Mouse (Mus musculus): Measurements from ENCODE around the gene Tle2.

Tle2 gene

GRCm38 (mm10) chr10:81575208-81575631 lies 859 bp downstream of the Tle2 start:
- under 1% methylated on average over 29 of the region's 30 CpGs for WGBS

- 7% methylated on average over 6 of the region's 6 CpGs for WGBS
Measured at GRCm38 (mm10) chr10:81575695-81576094, 1.3 kb downstream of the Tle2 start.

- 59% methylated on average over 4 of the region's 4 CpGs for WGBS
Measured at GRCm38 (mm10) chr10:81579967-81580366, 5.6 kb downstream of the Tle2 start.

- WGBS, result 68% methylated on average over 25 of the region's 25 CpGs
Measured at GRCm38 (mm10) chr10:81580441-81581070, 6.2 kb downstream of the Tle2 start.

- 79% methylated on average over 6 of the region's 6 CpGs for WGBS
Measured at GRCm38 (mm10) chr10:81583347-81583746, 9.0 kb downstream of the Tle2 start.

GRCm38 (mm10) chr10:81588739-81589138 lies 14.4 kb downstream of the Tle2 start:
- whole genome bisulfite sequencing, result 85% methylated on average over 7 of the region's 7 CpGs

- 67% methylated on average over 9 of the region's 9 CpGs for WGBS
Measured at GRCm38 (mm10) chr10:81591846-81592245, 17.5 kb downstream of the Tle2 start.

GRCm38 (mm10) chr10:81592631-81593030 lies 18.3 kb downstream of the Tle2 start:
- 83% methylated on average over 7 of the region's 7 CpGs for WGBS

GRCm38 (mm10) chr10:81593223-81593622 lies 18.9 kb downstream of the Tle2 start:
- 80% methylated on average over 4 of the region's 4 CpGs for WGBS

GRCm38 (mm10) chr10:81593935-81594334 lies 19.6 kb downstream of the Tle2 start:
- 80% methylated on average over 18 of the region's 18 CpGs for WGBS

- 34% methylated on average over 5 of the region's 5 CpGs for WGBS
Measured at GRCm38 (mm10) chr10:81595599-81595998, 21.2 kb downstream of the Tle2 start.

- WGBS, result 4% methylated on average over 10 of the region's 10 CpGs
Measured at GRCm38 (mm10) chr10:81596611-81597010, 22.2 kb downstream of the Tle2 start.

- WGBS, result 10% methylated on average over 12 of the region's 12 CpGs
Measured at GRCm38 (mm10) chr10:81597137-81597950, 23.0 kb downstream of the Tle2 start.

GRCm38 (mm10) chr10:81598342-81598741 lies 24.0 kb downstream of the Tle2 start:
- 71% methylated on average over 3 of the region's 3 CpGs for WGBS

- 75% methylated on average over 6 of the region's 6 CpGs for WGBS
Measured at GRCm38 (mm10) chr10:81598871-81599270, 24.5 kb downstream of the Tle2 start.

- WGBS, result 90% methylated on average over 5 of the region's 5 CpGs
Measured at GRCm38 (mm10) chr10:81599630-81600029, 25.3 kb downstream of the Tle2 start.

- 64% methylated on average over 10 of the region's 10 CpGs for WGBS
Measured at GRCm38 (mm10) chr10:81600096-81600495, 25.7 kb downstream of the Tle2 start.

GRCm38 (mm10) chr10:81600738-81601203 lies 26.4 kb downstream of the Tle2 start, which contains the start of gene Tle6:
Gene Tle6 (minus strand): TSS chr10:81601073.
- WGBS, result 3% methylated on average over 28 of the region's 28 CpGs

- 52% methylated on average over 7 of the region's 7 CpGs for WGBS
Measured at GRCm38 (mm10) chr10:81601396-81601905, 27.1 kb downstream of the Tle2 start.

GRCm38 (mm10) chr10:81602741-81603151 lies 28.4 kb downstream of the Tle2 start:
- 23% methylated on average over 4 of the region's 4 CpGs for WGBS

GRCm38 (mm10) chr10:81604019-81604967 lies 29.9 kb downstream of the Tle2 start:
- WGBS, result 82% methylated on average over 12 of the region's 12 CpGs
